Mouse (Mus musculus) adrenal gland, adult 10 weeks (tissue): ENCODE results near the gene Olfr66. TPM values are rescaled to one million over a fixed set of nuclear protein-coding genes. Genes with fewer than 3 reads are reported as not detected.

Experiments used
- polyA plus RNA-seq: library from polyadenylated mRNA; stranded (reverse); fragments of 350-450 nt; fragmentation: Illumina TruSeq; extraction: RNeasy Lipid Tissue Mini Kit (QIAGEN cat#74804); gene quantifications from one replicate; pipeline ENCODE4 v1.2.3, GENCODE M21; 2014; ENCODE audit warnings: low read depth, low replicate concordance

Gene Olfr66
- not detected for polyA plus RNA-seq

GRCm38 (mm10) chr7:103886152-103886551 is at the start of gene Olfr66:
Olfr66 (minus strand) TSS chr7:103886252.

GRCm38 (mm10) chr7:103934264-103934663 is 48.2 kb upstream of the Olfr66 start, which contains the start of gene Olfr632:
Olfr632 (plus strand) TSS chr7:103934347.

GRCm38 (mm10) chr7:103928525-103928924 is 42.5 kb upstream of the Olfr66 start, which contains the start of gene Olfr631:
Olfr631 (plus strand) TSS chr7:103928825.

GRCm38 (mm10) chr7:103903187-103903586 is 17.1 kb upstream of the Olfr66 start, which contains the start of gene Olfr65:
Olfr65 (plus strand) TSS chr7:103903487.

GRCm38 (mm10) chr7:103894385-103894784 is 8.3 kb upstream of the Olfr66 start, which contains the start of gene Olfr64:
Olfr64 (minus strand) TSS chr7:103894485.

GRCm38 (mm10) chr7:103853090-103853489 is 33.0 kb downstream of the Olfr66 start, which contains the start of gene Hbb-y:
Hbb-y (minus strand) TSS chr7:103853216.

GRCm38 (mm10) chr7:103843034-103843433 is 43.0 kb downstream of the Olfr66 start, which contains the start of gene Hbb-bh1:
Hbb-bh1 (minus strand) TSS chr7:103843164.

GRCm38 (mm10) chr7:103840268-103840667 is 45.8 kb downstream of the Olfr66 start, which contains the start of gene Hbb-bh2:
Hbb-bh2 (minus strand) TSS chr7:103840520.

Other genes with a start within 250 kb of the Olfr66 start
- gene Olfr622, start 243.6 kb downstream of the Olfr66 start, polyA plus RNA-seq, result not detected
- not detected for gene Olfr623, start 222.6 kb downstream of the Olfr66 start, polyA plus RNA-seq
- gene Olfr624, start 215.1 kb downstream of the Olfr66 start, polyA plus RNA-seq, result 0.12 TPM
- not detected for gene Olfr625-ps1, start 203.5 kb downstream of the Olfr66 start, polyA plus RNA-seq
- gene Olfr243, start 171.6 kb downstream of the Olfr66 start, polyA plus RNA-seq, result not detected
- gene Olfr628, start 155.9 kb downstream of the Olfr66 start, polyA plus RNA-seq, result not detected
- gene Olfr629, start 141.3 kb downstream of the Olfr66 start, polyA plus RNA-seq, result not detected
- not detected for gene Olfr630, start 128.9 kb downstream of the Olfr66 start, polyA plus RNA-seq
- gene Olfr69, start 114.7 kb downstream of the Olfr66 start, polyA plus RNA-seq, result not detected
- not detected for gene Olfr68, start 106.6 kb downstream of the Olfr66 start, polyA plus RNA-seq
- gene Olfr67, start 94.4 kb downstream of the Olfr66 start, polyA plus RNA-seq, result not detected
- 7.8 TPM for gene Hbb-bt, start 72.3 kb downstream of the Olfr66 start, polyA plus RNA-seq
- 111 TPM for gene Hbb-bs, start 58.2 kb downstream of the Olfr66 start, polyA plus RNA-seq
- gene Hbb-bh2, start 45.7 kb downstream of the Olfr66 start, polyA plus RNA-seq, result not detected
- gene Hbb-bh1, start 43.1 kb downstream of the Olfr66 start, polyA plus RNA-seq, result not detected
- gene Hbb-y, start 33.0 kb downstream of the Olfr66 start, polyA plus RNA-seq, result not detected
- gene Olfr64, start 8.2 kb upstream of the Olfr66 start, polyA plus RNA-seq, result not detected
- gene Olfr65, start 17.2 kb upstream of the Olfr66 start, polyA plus RNA-seq, result not detected
- gene Olfr631, start 42.6 kb upstream of the Olfr66 start, polyA plus RNA-seq, result not detected
- not detected for gene Olfr632, start 48.1 kb upstream of the Olfr66 start, polyA plus RNA-seq
- not detected for gene Olfr633, start 58.2 kb upstream of the Olfr66 start, polyA plus RNA-seq
- gene Olfr635, start 84.9 kb upstream of the Olfr66 start, polyA plus RNA-seq, result not detected
- not detected for gene Olfr638, start 112.5 kb upstream of the Olfr66 start, polyA plus RNA-seq
- not detected for gene Olfr639, start 131.1 kb upstream of the Olfr66 start, polyA plus RNA-seq
- gene Olfr640, start 139.3 kb upstream of the Olfr66 start, polyA plus RNA-seq, result not detected
- not detected for gene Olfr641, start 149.2 kb upstream of the Olfr66 start, polyA plus RNA-seq
- not detected for gene Olfr642, start 166.4 kb upstream of the Olfr66 start, polyA plus RNA-seq
- gene 4930516K23Rik, start 175.2 kb upstream of the Olfr66 start, polyA plus RNA-seq, result not detected
- not detected for gene Olfr644, start 185.6 kb upstream of the Olfr66 start, polyA plus RNA-seq
- gene Olfr645, start 199.2 kb upstream of the Olfr66 start, polyA plus RNA-seq, result not detected
- gene Olfr646, start 218.6 kb upstream of the Olfr66 start, polyA plus RNA-seq, result not detected
- not detected for gene Ubqln5, start 243.6 kb upstream of the Olfr66 start, polyA plus RNA-seq